Comparison of ENCODE assay signal across 19 mouse cellular contexts in the genomic region with DNA sequence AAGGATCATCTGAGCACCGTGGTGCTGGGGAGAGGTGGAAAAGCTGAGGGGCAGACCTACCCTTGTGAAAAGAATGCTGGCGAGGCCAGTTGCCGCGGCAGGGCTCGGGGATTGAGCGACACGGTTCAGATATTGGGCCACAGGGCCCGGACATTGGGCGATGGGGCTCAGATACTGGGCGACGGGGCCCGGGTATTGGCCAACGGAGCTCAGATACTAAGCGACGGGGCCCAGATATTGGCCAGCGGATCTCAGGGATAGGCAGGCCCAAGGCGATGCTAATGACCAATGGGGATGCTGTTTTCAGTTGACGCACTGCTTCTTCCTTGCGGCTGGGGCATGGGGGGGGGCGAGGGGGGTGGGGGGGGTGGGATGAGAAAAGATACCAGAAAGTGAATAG. TPM values are rescaled to one million over a fixed set of nuclear protein-coding genes. Genes with fewer than 3 reads are reported as not detected.
DNase-seq lines count a peak whose midpoint lies in the region; ATAC-seq and TF ChIP-seq lines count a peak whose summit lies in the region.
"Had no signal": no experiment of that assay in that cellular context is flagged by ENCODE, and none has a peak within 500 bp of the region (broad histone marks: within the 10 kb centered on the region; RNA-seq: fewer than 3 reads in every experiment).

No protein-coding gene starts in this region.

- ATAC-seq in forebrain, embryonic 15.5 days (replicated peaks) = 0 out of 2 replicates have a peak, but pooled peaks have one; percentile 38
- ATAC-seq in forebrain, postnatal 0 days = no peak
- ATAC-seq in midbrain, embryonic 12.5 days (ENCODE audit: low FRiP score, low read depth) = no peak
- no peak for ATAC-seq in midbrain, embryonic 14.5 days (ENCODE audit: low FRiP score, low TSS enrichment)
- ATAC-seq: liver, postnatal 0 days had no signal

- no peak overlapping the region for H3K9ac ChIP-seq in forebrain, embryonic 15.5 days (replicated peaks)
- H3K9ac ChIP-seq in forebrain, postnatal 0 days = no peak overlapping the region
- H3K9ac ChIP-seq in midbrain, embryonic 12.5 days (replicated peaks) = no peak overlapping the region
- H3K9ac ChIP-seq in midbrain, embryonic 14.5 days (replicated peaks; ENCODE audit: low read length) = no peak overlapping the region
- H3K9ac ChIP-seq: liver, postnatal 0 days had no signal

- H3K4me1 ChIP-seq in forebrain, embryonic 15.5 days = no peaks in the 10 kb centered on the region
- no peaks in the 10 kb centered on the region for H3K4me1 ChIP-seq in forebrain, postnatal 0 days (ENCODE audit: insufficient read depth)
- no peaks in the 10 kb centered on the region for H3K4me1 ChIP-seq in midbrain, embryonic 12.5 days
- H3K4me1 ChIP-seq in midbrain, embryonic 14.5 days (ENCODE audit: control insufficient read depth, insufficient read depth, low read length) = no peaks in the 10 kb centered on the region

- no peaks in the 10 kb centered on the region for H3K36me3 ChIP-seq in forebrain, embryonic 15.5 days
- no peaks in the 10 kb centered on the region for H3K36me3 ChIP-seq in forebrain, postnatal 0 days (ENCODE audit: insufficient read depth)
- H3K36me3 ChIP-seq in midbrain, embryonic 12.5 days = no peaks in the 10 kb centered on the region
- no peaks in the 10 kb centered on the region for H3K36me3 ChIP-seq in midbrain, embryonic 14.5 days (ENCODE audit: control insufficient read depth, insufficient read depth, low read length)

- H3K4me2 ChIP-seq in forebrain, embryonic 15.5 days (replicated peaks) = no peak overlapping the region
- H3K4me2 ChIP-seq in forebrain, postnatal 0 days (ENCODE audit: low read depth) = no peak overlapping the region
- H3K4me2 ChIP-seq in midbrain, embryonic 12.5 days (replicated peaks) = peak overlapping the region; percentile 9; the same call in 1 of the 2 replicates
- no peak overlapping the region for H3K4me2 ChIP-seq in midbrain, embryonic 14.5 days (ENCODE audit: low read length)

- TF ChIP-seq CTCF in forebrain, postnatal 0 days (IDR thresholded peaks at IDR 0.05; ENCODE audit: low read depth) = no peak

- H3K9me3 ChIP-seq in forebrain, embryonic 15.5 days = no peaks in the 10 kb centered on the region
- no peaks in the 10 kb centered on the region for H3K9me3 ChIP-seq in forebrain, postnatal 0 days (ENCODE audit: low read length)
- H3K9me3 ChIP-seq in midbrain, embryonic 12.5 days = no peaks in the 10 kb centered on the region
- no peaks in the 10 kb centered on the region for H3K9me3 ChIP-seq in midbrain, embryonic 14.5 days (ENCODE audit: control insufficient read depth, low read length)
- H3K9me3 ChIP-seq: megakaryocyte, embryonic 14.5 days had no signal

- no peak for DNase-seq in forebrain, postnatal 0 days
- DNase-seq in midbrain, embryonic 14.5 days = no peak
- peak; percentile 45 to 54 for DNase-seq in cerebellum, postnatal 14 days
- no peak for DNase-seq in spleen, postnatal 14 days (ENCODE audit: low spot score in 2 of 2)
- no peak for DNase-seq in B cell, adult 2 months
- DNase-seq: adrenal gland, postnatal 25 days; kidney, adult 18-20 months; kidney, postnatal 14 days; liver; liver, postnatal 0 days; lung, postnatal 14 days; thymus, postnatal 36 days had no signal

- H3K27ac ChIP-seq in forebrain, embryonic 15.5 days (replicated peaks) = no peak overlapping the region
- no peak overlapping the region for H3K27ac ChIP-seq in forebrain, postnatal 0 days (ENCODE audit: low read depth, low read length)
- H3K27ac ChIP-seq in midbrain, embryonic 12.5 days (replicated peaks) = no peak overlapping the region
- H3K27ac ChIP-seq in midbrain, embryonic 14.5 days (replicated peaks; ENCODE audit: low read depth, low read length) = no peak overlapping the region

- H3K27me3 ChIP-seq in forebrain, embryonic 15.5 days = no peaks in the 10 kb centered on the region
- no peaks in the 10 kb centered on the region for H3K27me3 ChIP-seq in forebrain, postnatal 0 days (ENCODE audit: insufficient read depth, low read length)
- H3K27me3 ChIP-seq in midbrain, embryonic 12.5 days = no peaks in the 10 kb centered on the region; the same call in 1 of the 2 replicates
- no peaks in the 10 kb centered on the region for H3K27me3 ChIP-seq in midbrain, embryonic 14.5 days (ENCODE audit: control insufficient read depth, insufficient read depth, low read length)
- H3K27me3 ChIP-seq: megakaryocyte, embryonic 14.5 days had no signal

- WGBS in forebrain, embryonic 15.5 days = 76% methylated on average over 20 of the region's 20 CpGs
- 83% methylated on average over 19 of the region's 20 CpGs for WGBS in forebrain, postnatal 0 days
- WGBS in midbrain, embryonic 12.5 days = 71% methylated on average over 20 of the region's 20 CpGs
- WGBS in midbrain, embryonic 14.5 days = 72% methylated on average over 20 of the region's 20 CpGs

- no peak overlapping the region for H3K4me3 ChIP-seq in forebrain, embryonic 15.5 days
- H3K4me3 ChIP-seq in forebrain, postnatal 0 days (ENCODE audit: low read depth, low read length) = no peak overlapping the region
- H3K4me3 ChIP-seq in midbrain, embryonic 12.5 days = no peak overlapping the region
- no peak overlapping the region for H3K4me3 ChIP-seq in midbrain, embryonic 14.5 days (replicated peaks; ENCODE audit: low read depth, low read length)
- H3K4me3 ChIP-seq: megakaryocyte, embryonic 14.5 days had no signal

RNA-seq across cellular contexts. Expression of a gene that starts 10.7 kb away (rescaled TPM):
- polyA plus RNA-seq in forebrain, embryonic 15.5 days (2015; fragmentation: Nextera tagmentation; extraction: Ambion mirVana) = 0.29 and 0.37 TPM in 2 replicates
- 1.7 and 1.8 TPM in 2 replicates for total RNA-seq in forebrain, postnatal 0 days (2014; rRNA removed)
- 0.10 and 0.24 TPM in 2 replicates for polyA plus RNA-seq in forebrain, postnatal 0 days (2015; fragmentation: Nextera tagmentation; extraction: Ambion mirVana)
- polyA plus RNA-seq in midbrain, embryonic 12.5 days (2016; fragmentation: Nextera tagmentation; extraction: Ambion mirVana) = 0.48 and 0.55 TPM in 2 replicates
- polyA plus RNA-seq in midbrain, embryonic 14.5 days (2014; fragmentation: Nextera tagmentation; extraction: Ambion mirVana) = 0.19 and 0.39 TPM in 2 replicates

RNA-seq across cellular contexts. Expression of a gene that starts 11.4 kb away (rescaled TPM):
- not detected in 2 replicates for polyA plus RNA-seq in forebrain, embryonic 15.5 days (2015; fragmentation: Nextera tagmentation; extraction: Ambion mirVana)
- total RNA-seq in forebrain, postnatal 0 days (2014; rRNA removed) = not detected in 2 replicates
- 0.18 and 0.24 TPM in 2 replicates for polyA plus RNA-seq in forebrain, postnatal 0 days (2015; fragmentation: Nextera tagmentation; extraction: Ambion mirVana)
- polyA plus RNA-seq in midbrain, embryonic 12.5 days (2016; fragmentation: Nextera tagmentation; extraction: Ambion mirVana) = 0.15 and 0.20 TPM in 2 replicates
- 0.39 and 0.49 TPM in 2 replicates for polyA plus RNA-seq in midbrain, embryonic 14.5 days (2014; fragmentation: Nextera tagmentation; extraction: Ambion mirVana)
- total RNA-seq: gastrocnemius, adult 8-10 months; heart, adult 8-10 months; layer of hippocampus, adult 8-10 months had no signal
- polyA plus RNA-seq: heart, postnatal 0 days had no signal

RNA-seq across cellular contexts. Expression of a gene that starts 18.2 kb away (rescaled TPM):
- polyA plus RNA-seq in forebrain, embryonic 15.5 days (2015; fragmentation: Nextera tagmentation; extraction: Ambion mirVana) = 0.06 TPM in 1 of 2 replicates, not detected in the other
- 0.15 and 0.43 TPM in 2 replicates for total RNA-seq in forebrain, postnatal 0 days (2014; rRNA removed)
- 0.10 TPM in 1 of 2 replicates, not detected in the other for polyA plus RNA-seq in forebrain, postnatal 0 days (2015; fragmentation: Nextera tagmentation; extraction: Ambion mirVana)
- 0.15 TPM in 1 of 2 replicates, not detected in the other for polyA plus RNA-seq in midbrain, embryonic 12.5 days (2016; fragmentation: Nextera tagmentation; extraction: Ambion mirVana)
- 0.11 and 0.16 TPM in 2 replicates for polyA plus RNA-seq in midbrain, embryonic 14.5 days (2014; fragmentation: Nextera tagmentation; extraction: Ambion mirVana)

RNA-seq across cellular contexts. Expression of a gene that starts 28.6 kb away (rescaled TPM):
- polyA plus RNA-seq in forebrain, embryonic 15.5 days (2015; fragmentation: Nextera tagmentation; extraction: Ambion mirVana) = not detected in 2 replicates
- total RNA-seq in forebrain, postnatal 0 days (2014; rRNA removed) = not detected in 2 replicates
- not detected in 2 replicates for polyA plus RNA-seq in forebrain, postnatal 0 days (2015; fragmentation: Nextera tagmentation; extraction: Ambion mirVana)
- not detected in 2 replicates for polyA plus RNA-seq in midbrain, embryonic 12.5 days (2016; fragmentation: Nextera tagmentation; extraction: Ambion mirVana)
- polyA plus RNA-seq in midbrain, embryonic 14.5 days (2014; fragmentation: Nextera tagmentation; extraction: Ambion mirVana) = not detected in 2 replicates
- total RNA-seq: adrenal gland, postnatal 25 days; gastrocnemius, adult 8-10 months; heart, adult 8-10 months; layer of hippocampus, adult 8-10 months had no signal
- polyA plus RNA-seq: heart, postnatal 0 days had no signal

RNA-seq across cellular contexts. Expression of a gene that starts 44.1 kb away (rescaled TPM):
- polyA plus RNA-seq in forebrain, embryonic 15.5 days (2015; fragmentation: Nextera tagmentation; extraction: Ambion mirVana) = 512 and 520 TPM in 2 replicates
- total RNA-seq in forebrain, postnatal 0 days (2014; rRNA removed) = 239 and 264 TPM in 2 replicates
- 402 and 447 TPM in 2 replicates for polyA plus RNA-seq in forebrain, postnatal 0 days (2015; fragmentation: Nextera tagmentation; extraction: Ambion mirVana)
- polyA plus RNA-seq in midbrain, embryonic 12.5 days (2016; fragmentation: Nextera tagmentation; extraction: Ambion mirVana) = 423 and 462 TPM in 2 replicates
- 442 and 539 TPM in 2 replicates for polyA plus RNA-seq in midbrain, embryonic 14.5 days (2014; fragmentation: Nextera tagmentation; extraction: Ambion mirVana)

Comparison
In these comparisons a context has a peak if more than half of its experiments do, and no peak if none do; other contexts are left out.
1. DNase-seq: peak in cerebellum, postnatal 14 days (2 of 2); none in forebrain, postnatal 0 days (single experiment), midbrain, embryonic 14.5 days (single experiment), spleen, postnatal 14 days (0 of 2) and B cell, adult 2 months (0 of 2).